Mouse (Mus musculus): ENCODE results near the gene Cnot6.

Gene Cnot6

DNA sequence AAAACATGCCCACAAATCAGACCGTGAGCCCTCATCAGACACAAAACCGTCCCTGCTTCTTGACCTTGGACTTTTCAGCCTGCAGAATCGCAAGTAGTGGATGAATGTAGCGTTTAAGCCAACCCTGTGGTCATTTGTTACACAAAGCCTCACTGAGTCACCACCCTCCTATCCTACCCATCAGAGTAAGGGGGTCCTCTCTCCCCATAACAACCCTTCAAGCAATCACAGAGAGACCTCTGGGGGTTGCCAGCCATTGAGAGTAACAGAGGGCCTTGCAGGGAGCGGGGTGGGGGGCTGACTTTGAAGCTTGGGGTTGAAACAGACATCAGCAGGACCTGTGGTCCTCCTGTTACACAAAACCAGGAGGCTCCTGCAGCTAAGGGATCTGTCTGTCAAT lies 57.9 kb downstream of the Cnot6 start:
- DNase-seq (ENCODE audit: low spot score), result no peak

DNA sequence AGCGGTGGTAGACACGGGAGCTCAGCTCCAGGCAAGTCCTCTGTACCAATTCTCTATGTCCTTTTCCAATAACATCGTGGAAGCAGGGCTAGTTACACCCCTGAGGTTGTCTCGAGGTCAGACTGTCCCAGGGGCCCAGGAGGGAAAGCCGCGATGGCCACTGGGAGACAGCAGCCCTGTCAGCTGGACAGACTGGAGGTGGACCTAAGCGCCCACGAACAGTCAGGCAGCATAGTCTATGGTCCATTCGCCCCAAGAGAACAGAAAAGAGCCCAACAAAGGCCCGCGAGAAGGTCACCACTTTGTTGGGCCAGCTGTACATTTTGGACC lies 59.5 kb downstream of the Cnot6 start:
- DNase-seq (ENCODE audit: low spot score), result no peak

DNA sequence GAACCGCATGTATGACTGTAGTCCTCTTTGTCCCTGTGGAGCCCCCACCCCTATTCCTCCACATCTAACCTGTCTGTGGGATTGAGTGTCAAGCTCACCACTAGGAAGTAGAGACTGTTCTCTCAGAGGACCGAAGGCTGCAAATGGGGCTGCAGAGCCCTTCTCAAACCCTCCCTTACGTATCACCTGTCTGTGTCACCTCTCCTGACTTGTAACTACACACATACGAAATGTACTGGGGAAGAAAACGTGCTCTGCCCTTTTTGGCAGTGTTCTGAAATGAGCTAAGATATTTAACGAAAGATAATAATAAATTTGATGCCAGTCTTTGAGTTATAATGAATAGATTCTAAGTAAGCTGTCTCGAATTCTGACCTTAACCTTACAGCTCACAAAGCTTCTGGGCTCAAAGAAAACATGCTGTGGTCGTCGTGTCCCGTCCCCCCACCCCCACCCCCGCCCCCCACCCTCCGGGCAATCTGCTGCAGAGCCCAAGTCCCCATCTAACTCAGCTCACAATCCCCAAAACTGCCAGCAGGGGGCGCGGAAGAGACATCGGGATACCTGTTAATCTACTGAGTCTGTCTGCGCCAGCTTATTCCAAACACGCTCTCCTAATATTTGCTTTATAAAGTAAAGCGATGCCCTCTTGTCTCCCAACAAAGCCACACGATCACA lies 60.0 kb downstream of the Cnot6 start:
- DNase-seq (ENCODE audit: low spot score), result peak; percentile 52

DNA sequence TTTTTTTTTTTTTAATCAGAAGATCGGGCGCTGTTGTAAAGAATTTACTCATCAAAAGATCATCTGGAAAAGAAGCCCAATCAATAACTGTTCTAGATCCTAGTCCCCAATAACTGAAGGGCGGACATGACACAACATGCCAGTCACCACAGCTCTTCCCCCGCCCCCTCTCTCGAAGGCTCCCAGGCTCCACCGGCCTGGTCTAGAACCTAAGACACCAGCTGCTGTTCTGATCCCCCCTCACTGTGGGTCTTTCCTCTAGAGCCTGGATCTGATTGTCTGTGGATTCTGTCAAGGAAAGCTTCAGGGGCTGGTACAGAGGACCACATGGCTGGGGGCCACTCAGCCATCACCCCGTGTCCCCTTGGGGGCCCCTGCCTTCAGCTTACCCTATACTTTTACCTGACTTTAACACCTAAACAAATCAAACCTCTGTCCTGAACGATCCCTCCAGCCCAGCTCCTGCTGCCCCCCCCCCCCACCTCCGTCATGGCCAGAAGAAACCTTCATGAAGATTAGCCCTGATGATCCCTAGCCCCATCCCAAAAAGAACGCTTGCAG lies 60.7 kb downstream of the Cnot6 start:
- DNase-seq (ENCODE audit: low spot score), result no peak

DNA sequence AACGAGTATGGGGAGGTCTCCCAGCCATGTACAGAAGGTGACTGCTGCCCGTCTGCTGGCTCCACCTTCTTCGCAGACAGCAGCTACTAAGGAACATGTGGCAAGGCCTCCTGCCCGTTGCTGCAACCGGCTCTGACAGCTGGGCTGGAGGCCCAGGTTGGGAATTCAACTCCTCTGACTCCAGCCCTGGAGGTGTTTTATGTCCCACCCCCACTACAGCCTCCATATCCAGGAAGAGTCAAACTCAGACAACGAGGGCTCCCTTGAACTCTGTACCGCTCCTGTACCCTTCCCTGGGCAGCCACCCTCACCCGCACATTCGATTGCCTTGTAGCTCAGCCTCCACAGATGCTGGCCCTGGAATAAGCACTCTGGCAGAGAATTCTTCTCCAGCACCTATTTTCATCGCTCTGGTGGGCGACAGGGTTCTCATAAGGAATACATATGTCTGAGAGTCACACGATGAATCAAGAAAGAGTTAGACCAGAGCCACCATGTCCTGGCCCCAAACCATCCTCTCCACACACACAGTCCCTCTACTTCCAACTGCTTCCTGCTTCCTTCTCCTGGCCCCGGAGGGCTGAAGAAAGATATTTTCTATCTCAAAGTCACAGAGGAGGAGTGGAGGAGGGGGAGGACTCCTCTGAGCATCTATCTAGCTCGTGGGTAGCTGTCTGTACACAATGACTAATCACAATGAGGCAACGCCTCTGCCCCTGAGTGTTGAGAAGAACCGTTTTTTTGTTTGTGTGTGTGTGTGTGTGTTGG lies 61.3 kb downstream of the Cnot6 start:
- DNase-seq (ENCODE audit: low spot score), result no peak

DNA sequence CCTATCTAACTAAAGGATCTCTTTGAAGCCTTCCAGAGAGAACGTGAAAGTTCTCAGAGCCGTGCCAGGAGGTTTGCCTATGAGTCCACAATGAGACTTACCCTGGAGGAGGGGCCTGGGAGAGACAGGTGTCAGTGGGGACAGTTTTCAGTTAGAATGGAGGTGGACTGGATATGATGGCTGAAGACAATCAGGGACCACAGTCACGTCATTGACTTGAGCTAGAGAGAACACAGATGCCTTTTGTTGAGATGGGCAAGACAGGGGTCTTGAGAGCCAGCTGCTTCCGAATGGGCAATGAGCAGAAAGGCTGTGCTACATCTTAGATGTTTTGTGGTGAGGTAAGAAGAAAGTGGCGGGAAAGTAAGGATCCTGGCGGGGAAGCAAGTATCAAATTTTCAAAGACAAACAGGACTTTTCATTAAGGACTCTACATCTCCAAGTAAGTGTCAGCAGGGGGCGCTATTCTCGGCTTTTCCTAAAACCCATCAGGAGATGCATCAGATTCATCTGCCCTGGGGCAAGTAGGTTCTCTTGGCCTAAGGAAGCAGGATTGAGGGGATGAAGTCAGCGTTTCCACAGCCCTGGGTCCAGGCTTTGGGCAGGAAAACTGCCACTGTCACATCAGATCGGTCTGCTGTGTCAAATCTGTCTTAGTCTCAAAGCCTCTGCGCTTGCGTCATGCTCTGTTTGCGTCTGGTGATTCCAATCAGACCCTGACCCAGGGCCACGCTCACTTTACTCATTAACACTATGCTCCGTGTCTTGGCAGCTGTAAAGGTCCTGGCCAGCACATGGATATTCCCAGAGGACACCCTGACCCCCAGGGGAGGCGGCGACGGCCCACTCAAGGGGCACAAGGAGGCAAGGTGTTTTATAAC lies 62.2 kb downstream of the Cnot6 start:
- no peak for DNase-seq (ENCODE audit: low spot score)

DNA sequence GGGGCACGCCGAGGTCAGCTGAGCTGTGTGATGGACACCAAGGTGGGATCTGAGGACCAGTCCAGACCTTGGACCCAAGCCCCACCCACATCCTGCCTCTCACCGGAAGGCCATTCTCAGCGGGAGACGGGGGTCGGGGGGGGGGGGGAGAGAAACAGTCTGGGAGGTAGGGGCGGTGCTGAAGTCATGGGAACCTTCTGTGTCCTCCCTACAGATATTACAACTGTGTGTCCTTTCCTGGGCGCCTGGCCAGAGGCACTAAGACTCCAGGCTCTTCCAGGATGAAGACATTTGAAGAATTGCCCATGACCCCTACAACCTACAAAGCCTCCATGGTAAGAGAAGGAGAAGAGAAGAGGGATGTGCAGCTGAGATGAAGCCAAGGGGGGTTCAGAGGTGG lies 66.8 kb downstream of the Cnot6 start:
- no peak for DNase-seq (ENCODE audit: low spot score)

DNA sequence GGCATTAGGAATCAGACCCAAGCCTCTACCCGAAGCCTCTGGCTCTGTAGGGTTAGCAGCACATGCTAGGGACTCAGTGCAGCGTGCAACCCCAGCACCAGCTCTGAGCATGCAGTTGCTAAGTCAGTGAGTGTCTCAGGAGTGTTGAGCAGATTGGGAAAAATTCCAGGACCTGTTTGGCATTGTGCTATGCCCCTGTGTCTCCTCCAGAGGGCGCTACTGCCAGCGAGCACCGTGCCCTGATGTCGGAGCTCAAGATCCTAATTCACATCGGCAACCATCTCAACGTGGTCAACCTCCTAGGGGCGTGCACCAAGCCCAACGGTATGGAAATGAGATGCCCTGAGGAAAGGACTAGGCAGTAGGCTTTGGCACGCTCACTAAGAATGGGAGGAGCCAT lies 76.1 kb downstream of the Cnot6 start:
- DNase-seq (ENCODE audit: low spot score), result no peak

DNA sequence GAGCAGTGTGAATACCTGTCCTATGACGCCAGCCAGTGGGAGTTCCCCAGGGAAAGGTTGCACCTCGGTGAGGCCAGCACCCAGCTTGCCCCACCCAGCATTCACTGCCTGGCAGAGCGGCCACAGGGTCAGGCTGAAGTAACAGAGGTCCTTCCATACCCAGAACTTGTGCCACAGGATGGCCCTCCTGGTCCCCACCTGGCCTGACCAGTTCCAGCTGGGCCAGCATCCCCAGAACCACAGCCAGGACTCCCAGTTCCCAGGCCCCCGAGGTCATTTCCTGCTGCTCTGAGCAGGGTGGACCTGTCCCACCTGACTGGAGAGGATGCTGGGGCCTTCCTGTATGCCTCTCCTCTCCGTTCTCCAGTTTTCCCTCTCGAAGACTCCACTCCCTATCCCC lies 76.9 kb downstream of the Cnot6 start:
- DNase-seq (ENCODE audit: low spot score), result no peak

DNA sequence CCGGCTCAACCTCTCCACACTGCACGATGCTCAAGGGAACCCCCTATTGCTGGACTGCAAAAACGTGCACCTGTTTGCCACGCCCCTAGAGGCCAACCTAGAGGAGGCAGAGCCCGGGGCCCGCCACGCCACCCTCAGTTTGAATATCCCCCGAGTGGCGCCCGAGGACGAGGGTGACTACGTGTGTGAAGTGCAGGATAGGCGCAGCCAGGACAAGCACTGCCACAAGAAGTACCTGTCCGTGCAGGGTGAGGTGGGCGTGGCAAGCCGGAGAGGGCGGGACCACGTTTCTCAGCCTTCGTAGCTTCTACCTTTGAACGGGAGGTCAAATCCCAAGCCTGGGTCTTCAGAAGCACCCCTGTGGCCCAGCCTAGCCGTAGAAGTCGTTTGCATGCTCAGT lies 78.4 kb downstream of the Cnot6 start:
- no peak for DNase-seq (ENCODE audit: low spot score)

DNA sequence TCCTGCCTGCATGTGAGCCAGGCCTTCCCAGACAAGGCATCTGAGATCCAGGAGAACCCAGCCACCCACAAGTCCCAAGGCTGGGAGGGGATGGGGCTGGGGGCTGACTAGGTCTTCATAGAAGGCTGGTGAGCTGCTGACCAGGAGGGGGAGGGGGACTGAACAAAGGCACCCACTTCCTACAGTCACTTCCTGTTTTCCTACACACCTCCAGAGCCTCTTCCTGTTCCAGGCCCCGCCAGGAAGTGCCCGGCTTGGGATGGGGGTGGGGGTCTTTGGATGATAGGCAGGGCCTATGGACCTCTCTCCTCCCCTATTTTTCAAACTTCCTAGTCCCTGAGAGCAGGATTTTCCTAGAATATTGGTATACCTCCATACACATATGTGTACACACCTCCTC lies 80.3 kb downstream of the Cnot6 start:
- no peak for DNase-seq (ENCODE audit: low spot score)

DNA sequence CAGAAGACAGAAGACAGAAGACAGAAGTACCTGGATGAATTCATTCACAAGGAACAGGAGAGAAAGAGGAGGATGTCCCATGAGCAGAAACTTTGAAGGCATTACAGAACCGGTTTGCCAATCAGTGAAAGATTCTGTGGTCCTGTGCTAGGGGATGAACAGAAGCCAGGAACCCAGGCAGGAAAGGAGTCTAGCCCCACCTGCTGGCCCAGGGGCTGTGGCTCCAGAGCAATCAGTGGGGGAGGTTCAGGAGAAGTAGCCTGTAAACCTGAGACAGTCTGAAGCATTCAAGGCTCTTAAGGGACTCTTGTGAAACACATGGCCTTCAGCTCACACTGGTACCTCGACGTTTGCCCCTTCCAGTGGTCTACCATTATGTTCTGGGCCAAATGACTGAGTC lies 81.4 kb downstream of the Cnot6 start:
- no peak for DNase-seq (ENCODE audit: low spot score)

DNA sequence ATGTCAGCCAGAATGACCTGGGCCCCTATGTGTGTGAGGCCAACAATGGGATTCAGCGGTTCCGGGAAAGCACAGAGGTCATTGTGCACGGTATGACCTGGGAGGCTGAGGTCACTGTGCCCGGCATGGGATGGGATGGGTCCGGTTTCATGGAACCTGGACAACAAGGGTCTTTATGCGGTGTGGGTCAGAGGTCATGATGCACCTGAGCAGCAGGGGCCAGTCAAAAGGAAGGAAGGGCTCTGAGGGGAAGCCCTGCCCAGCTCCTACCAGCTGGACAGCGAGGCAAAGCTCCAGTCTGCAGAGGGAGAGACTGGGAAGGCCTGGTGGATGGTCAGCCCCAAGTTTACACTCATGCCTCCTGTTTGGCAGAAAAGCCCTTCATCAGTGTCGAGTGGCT lies 85.8 kb downstream of the Cnot6 start:
- no peak for DNase-seq (ENCODE audit: low spot score)

DNA sequence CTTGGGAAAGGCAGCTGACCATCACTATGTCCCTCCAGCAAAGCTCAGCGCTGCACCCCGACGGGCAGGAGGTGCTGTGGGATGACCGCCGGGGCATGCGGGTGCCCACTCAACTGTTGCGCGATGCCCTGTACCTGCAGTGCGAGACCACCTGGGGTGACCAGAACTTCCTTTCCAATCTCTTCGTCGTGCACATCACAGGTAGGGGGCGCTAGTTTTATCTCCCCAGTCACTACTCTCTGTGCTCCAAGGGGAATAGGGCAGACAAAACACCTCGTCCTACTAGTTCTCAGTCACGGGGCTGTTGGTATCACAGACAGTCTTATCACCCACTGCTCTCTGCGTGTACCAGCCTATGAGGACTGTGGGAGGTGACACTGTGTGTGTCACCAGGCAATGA lies 86.7 kb downstream of the Cnot6 start:
- DNase-seq (ENCODE audit: low spot score), result no peak

DNA sequence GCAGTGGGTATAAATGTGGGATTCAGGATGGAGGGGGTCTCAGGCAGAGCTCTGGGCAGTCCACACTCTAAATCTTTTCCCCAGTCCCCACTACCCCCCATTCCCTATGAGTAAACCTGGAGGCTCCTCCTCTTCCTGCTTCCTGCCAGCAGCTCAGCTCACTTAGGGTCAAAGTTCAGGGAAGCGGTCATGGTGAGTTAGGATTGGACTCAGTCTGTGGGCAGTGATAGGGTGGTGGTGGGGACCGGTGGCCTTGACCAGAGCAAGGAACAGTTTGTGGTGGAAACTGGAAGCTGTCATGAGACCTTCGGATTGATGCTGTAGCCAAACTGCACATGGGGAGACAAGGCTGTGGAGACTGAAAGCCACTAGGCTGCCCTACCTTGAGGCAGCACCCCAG lies 88.4 kb downstream of the Cnot6 start:
- DNase-seq (ENCODE audit: low spot score), result no peak

DNA sequence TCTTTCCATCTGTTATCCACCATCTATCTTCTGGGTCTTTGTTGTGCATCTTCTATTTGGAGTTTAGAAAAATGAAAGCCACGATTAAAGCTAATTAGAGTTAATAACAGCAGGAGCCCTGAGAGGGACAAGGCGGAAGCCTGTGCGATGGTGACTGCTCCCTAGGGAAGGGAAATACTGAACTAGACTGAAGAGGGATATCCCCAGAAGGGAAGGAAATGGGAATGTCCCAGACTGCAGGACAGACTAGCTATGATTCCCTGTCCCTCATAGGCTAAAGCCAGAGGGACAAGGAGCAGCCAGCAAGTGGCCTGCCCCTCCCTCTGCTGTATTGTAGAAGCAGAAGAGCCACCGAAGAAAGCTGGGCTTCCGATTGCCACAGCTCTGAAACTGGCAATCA lies 90.6 kb downstream of the Cnot6 start:
- DNase-seq (ENCODE audit: low spot score), result no peak
